Mouse (Mus musculus) gastrocnemius, adult 18-20 months (tissue): ENCODE measurements around the gene 2610001J05Rik. TPM values are rescaled to one million over a fixed set of nuclear protein-coding genes. Genes with fewer than 3 reads are reported as not detected.
"Not testable (repeated sequence)": the region's sequence is repeated elsewhere in the genome, so short reads cannot be mapped to it uniquely, and the experiment has no call there.

Experiments used
- DNase-seq: peaks from one replicate; pipeline ENCODE4 v3.0.0; 2021; ENCODE audit warnings: low spot score
- long read RNA-seq, 2 experiments: library from polyadenylated mRNA; stranded (forward); transcript quantifications; one replicate each; pipeline ENCODE4 v2.0.0; 2021
- total RNA-seq, 2 experiments: library from RNA; stranded (reverse); gene quantifications; 2 replicates each; pipeline ENCODE4 v1.2.3; 2021

Gene 2610001J05Rik
- 10 to 100 TPM; 30.2 to 31.8 TPM for total RNA-seq
- long read RNA-seq, experiment 1, transcript 2610001J05Rik-203 (1 exons, 1,606 nt), result major isoform, 15 of 23 reads
- long read RNA-seq, experiment 1, transcript 2610001J05Rik-201 (3 exons, 3,177 nt), result minor isoform, 7 of 23 reads
- long read RNA-seq, experiment 1, partial matches to known transcripts, result 0 of 23 reads
- long read RNA-seq, experiment 1, other reads (novel, unspliced or antisense), result 1 of 23 reads
- long read RNA-seq, experiment 2, transcript 2610001J05Rik-201 (3 exons, 3,177 nt), result minor isoform, 6 of 18 reads
- long read RNA-seq, experiment 2, transcript 2610001J05Rik-203 (1 exons, 1,606 nt), result major isoform, 11 of 18 reads
- long read RNA-seq, experiment 2, partial matches to known transcripts, result 0 of 18 reads
- long read RNA-seq, experiment 2, other reads (novel, unspliced or antisense), result 1 of 18 reads

GRCm38 (mm10) chr6:13870919-13871624 lies at the start of gene 2610001J05Rik:
2610001J05Rik (minus strand) TSS chr6:13871518.
- peak; percentile 93 for DNase-seq

- DNase-seq, result peak; percentile 2
These were observed 38.6 kb upstream of the 2610001J05Rik start for GRCm38 (mm10) chr6:13909762-13910537.

GRCm38 (mm10) chr6:13902941-13903627 lies 31.8 kb upstream of the 2610001J05Rik start:
- DNase-seq, result no peak

- DNase-seq, result no peak
These were observed 13.7 kb upstream of the 2610001J05Rik start for GRCm38 (mm10) chr6:13884877-13885592.

- DNase-seq, result no peak
These were observed 11.6 kb upstream of the 2610001J05Rik start for GRCm38 (mm10) chr6:13882919-13883318.

- DNase-seq, result no peak
These were observed 2.6 kb upstream of the 2610001J05Rik start for GRCm38 (mm10) chr6:13873959-13874358.

GRCm38 (mm10) chr6:13872076-13872475 lies 758 bp upstream of the 2610001J05Rik start:
- DNase-seq, result no peak

- DNase-seq, result no peak
These were observed 274 bp upstream of the 2610001J05Rik start for GRCm38 (mm10) chr6:13871625-13871958.

GRCm38 (mm10) chr6:13870289-13870741 lies 1.0 kb downstream of the 2610001J05Rik start:
- no peak for DNase-seq

GRCm38 (mm10) chr6:13860596-13860995 lies 10.7 kb downstream of the 2610001J05Rik start:
- DNase-seq, result no peak

- no peak for DNase-seq
These were observed 11.3 kb downstream of the 2610001J05Rik start for GRCm38 (mm10) chr6:13859877-13860585.

GRCm38 (mm10) chr6:13854230-13854629 lies 17.1 kb downstream of the 2610001J05Rik start:
- no peak for DNase-seq

GRCm38 (mm10) chr6:13853244-13853643 lies 18.1 kb downstream of the 2610001J05Rik start:
- DNase-seq, result no peak

GRCm38 (mm10) chr6:13846031-13846430 lies 25.3 kb downstream of the 2610001J05Rik start:
- not testable (repeated sequence) for DNase-seq

- no peak for DNase-seq
These were observed 31.8 kb downstream of the 2610001J05Rik start, which contains the start of gene Gpr85 for GRCm38 (mm10) chr6:13839345-13840054. Gpr85 (minus strand) TSS chr6:13839942.

GRCm38 (mm10) chr6:13838677-13839344 lies 32.5 kb downstream of the 2610001J05Rik start:
- DNase-seq, result peak; percentile 36

- DNase-seq, result no peak
These were observed 33.2 kb downstream of the 2610001J05Rik start for GRCm38 (mm10) chr6:13837916-13838676.
